Mouse (Mus musculus) ovary, adult 18-20 months (tissue): ENCODE results near the gene Nr4a3.

Experiments
- DNase-seq: peaks from one replicate; pipeline ENCODE4 v3.0.0; 2022; ENCODE audit warnings: low spot score, mixed read lengths

The Nr4a3 gene

DNA sequence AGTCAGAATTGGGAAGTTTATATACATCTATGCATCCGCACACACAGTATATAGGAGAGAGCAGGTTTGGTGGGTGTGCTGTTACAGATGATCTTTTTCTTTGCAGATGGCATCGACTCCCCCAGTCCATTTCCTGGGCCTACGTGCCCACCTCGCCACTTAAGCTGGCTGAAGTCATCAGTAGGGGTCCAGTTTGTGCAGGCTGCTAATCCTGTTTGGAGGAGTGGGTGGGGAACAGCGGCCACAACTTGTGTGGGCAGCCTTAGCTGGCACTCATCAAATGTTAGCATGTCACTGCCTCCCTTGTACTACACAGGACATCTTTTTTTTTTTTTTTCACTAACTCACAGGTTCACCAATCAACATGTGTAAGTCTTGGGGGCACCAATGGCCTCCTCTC is 5.5 kb downstream of the Nr4a3 start:
- DNase-seq, result no peak

- DNase-seq, result no peak
These were observed 6.2 kb downstream of the Nr4a3 start for GRCm38 (mm10) chr4:48051086-48051673.

GRCm38 (mm10) chr4:48051674-48052121 is 6.7 kb downstream of the Nr4a3 start:
- no peak for DNase-seq

DNA sequence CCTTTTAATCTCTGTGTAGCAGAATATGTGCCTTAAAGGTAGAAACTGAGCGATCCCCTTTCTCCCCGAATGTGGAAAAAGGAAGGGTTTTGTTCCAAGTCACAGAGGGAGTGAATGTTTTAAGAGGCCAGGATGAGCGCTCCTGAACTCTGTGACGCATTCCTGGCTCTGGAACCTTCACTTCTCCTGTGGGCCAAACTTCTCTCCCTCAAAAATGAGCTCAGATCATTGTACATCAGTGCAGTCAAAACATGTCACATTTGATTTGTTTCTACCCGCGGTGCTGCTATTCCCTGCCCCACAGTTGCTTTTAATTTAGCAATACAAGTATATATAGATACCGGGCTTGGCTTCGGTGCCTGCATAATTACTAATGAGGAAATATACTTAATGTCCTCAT is 16.8 kb downstream of the Nr4a3 start:
- DNase-seq, result no peak

DNA sequence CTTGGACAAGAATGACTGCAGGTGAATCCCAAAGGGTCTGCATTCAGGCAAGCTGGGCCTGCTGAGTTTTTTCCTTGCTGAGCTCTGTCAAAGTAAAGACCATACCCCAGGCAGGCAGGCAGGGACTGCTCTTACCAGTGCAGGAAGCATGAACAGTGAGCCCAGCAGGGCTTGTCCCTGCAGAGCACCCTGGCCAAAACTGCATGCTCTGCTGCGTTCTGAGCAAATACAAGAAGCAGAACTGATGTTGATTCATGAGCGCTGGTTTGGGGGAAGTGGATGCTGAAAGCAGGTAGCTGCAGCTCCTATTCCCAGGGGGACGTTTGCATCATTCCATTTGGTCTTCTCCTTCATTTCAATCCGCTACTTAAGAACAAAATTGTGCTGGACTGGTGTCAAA is 19.4 kb downstream of the Nr4a3 start:
- DNase-seq, result no peak

- no peak for DNase-seq
These were observed 21.7 kb downstream of the Nr4a3 start for GRCm38 (mm10) chr4:48066676-48067075.

DNA sequence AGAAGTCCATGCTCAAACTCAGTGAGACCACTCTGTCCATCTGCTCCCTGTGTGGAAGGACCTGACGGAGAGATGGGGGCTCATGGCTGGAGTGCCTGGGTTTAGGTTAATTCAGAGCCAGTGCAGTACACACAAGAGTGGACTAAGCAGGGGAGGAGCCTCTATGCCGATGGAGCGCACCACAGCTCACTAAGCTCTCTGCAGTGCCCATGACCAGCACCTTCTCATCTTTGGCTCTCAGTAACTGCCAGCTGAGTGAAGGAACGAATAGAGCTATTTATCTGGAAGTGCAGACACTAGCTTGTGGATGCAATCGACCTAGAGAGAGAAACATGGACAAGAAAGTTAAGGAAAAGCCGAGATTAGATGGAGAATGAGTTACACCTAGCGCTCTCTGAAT is 24.2 kb downstream of the Nr4a3 start:
- no peak for DNase-seq

- no peak for DNase-seq
These were observed 27.1 kb downstream of the Nr4a3 start for GRCm38 (mm10) chr4:48072006-48072405.

DNA sequence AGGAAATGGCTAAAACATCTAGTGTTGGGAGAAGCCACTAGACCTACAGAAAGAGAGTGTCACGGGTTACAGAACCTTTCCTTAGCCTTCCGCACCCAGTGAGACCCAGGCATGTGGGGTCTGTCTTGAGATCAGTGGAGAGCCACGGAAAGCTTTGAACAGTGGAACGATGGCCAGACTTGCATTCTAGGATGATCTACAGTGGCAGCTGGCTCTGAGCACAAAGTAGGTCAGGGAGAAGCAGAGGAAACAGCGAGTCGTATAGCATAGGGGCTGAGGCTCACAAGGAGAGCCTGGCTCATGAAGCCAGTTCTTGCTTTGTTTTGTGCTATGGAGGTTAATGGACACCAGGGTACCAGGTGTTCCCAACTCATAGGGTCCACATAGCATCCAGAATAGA is 28.4 kb downstream of the Nr4a3 start:
- DNase-seq, result no peak

- DNase-seq, result no peak
These were observed 29.7 kb downstream of the Nr4a3 start for GRCm38 (mm10) chr4:48074451-48075240.

- no peak for DNase-seq
These were observed 31.9 kb downstream of the Nr4a3 start for GRCm38 (mm10) chr4:48076693-48077471.

- DNase-seq, result no peak
These were observed 33.3 kb downstream of the Nr4a3 start for GRCm38 (mm10) chr4:48078213-48078612.

DNA sequence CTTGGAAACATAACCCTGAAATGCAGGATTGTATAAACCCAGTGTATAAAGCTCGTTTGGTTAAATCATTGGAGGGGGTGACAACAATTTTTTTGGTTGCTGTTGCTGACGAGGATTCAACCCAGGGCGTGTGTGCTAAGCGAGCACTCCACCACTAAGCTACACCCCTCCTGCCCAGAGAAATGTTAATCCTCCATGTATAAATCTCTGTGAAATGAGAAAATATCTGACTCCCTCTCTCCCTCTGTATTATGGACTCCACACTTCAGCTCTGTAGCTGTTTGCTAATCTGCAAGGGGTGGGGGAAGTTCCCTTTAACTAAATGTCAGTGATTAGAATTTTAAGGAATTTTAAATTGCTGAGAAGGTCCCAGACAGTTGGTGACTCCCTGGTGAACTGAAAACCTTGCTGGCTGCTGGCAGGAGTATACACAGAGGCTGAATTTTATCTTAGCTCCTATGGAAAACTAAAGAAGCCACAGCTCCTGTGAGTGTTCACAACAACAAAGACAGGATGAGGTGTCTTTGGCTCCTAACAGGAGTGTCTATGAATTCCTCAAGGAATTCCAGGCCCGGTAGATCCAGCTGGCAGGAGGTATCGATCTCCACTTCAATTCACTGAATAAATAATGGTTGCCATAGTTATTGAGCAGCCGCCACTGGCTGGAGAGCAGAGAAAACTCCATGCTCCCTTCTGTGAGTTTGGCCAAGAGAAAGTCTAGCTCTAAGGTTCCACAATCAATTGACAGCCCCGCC is 34.5 kb downstream of the Nr4a3 start:
- no peak for DNase-seq

DNA sequence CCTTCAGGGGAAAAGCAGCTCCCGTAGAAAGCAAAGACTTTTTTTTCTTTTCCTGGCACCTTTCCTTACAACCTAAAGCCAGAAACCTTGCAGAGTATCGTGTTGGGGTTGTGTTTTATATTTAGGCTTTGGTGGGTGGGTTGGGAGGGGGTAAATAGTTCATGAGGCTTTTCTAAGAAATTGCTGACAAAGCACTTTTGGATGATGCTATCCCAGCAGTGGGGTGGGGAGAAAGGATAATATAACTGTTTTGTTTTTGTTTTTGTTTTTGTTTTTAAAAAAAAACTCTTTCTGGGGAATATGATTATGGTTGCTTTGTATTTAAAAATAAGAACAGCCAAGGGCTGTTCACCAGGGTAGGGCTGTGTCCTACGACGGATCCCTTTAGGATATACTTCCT is 38.5 kb downstream of the Nr4a3 start:
- no peak for DNase-seq

DNA sequence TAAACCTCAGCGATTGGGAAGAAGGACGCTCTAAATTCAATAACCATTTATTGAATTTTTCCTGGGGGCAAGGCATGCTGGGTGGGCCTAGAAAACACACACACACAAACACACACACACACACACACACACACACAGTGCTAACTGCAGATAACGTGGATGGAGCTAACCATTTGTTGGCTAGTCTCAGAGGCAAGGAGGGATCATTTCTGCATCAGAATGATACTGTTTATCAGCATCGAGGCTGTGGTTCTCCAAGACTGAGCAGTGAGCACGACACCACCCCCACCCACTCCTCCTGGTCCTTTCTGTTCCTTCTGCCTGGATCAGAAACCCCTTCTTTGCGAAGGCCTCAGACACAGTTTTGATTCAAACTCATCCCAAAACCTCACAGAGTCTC is 41.7 kb downstream of the Nr4a3 start:
- no peak for DNase-seq

DNA sequence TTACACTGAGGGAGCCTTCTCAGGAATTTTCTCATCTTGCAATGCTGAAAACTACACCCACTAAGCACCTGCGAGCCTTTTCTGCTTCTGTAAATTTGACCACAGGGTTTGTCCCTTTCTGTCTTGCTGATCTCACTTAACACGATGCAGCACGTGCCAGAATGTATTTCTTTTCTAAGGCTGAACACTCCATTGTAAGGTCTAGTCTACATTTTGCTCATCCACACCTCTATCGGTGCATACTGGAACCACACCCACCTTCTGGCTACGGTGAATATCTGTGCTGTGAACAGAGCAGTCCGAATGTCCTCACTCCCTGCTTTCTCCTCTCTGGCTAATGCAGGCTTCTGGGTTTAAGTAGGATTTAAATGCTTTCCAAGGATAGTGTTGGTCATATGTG is 42.5 kb downstream of the Nr4a3 start:
- DNase-seq, result no peak

GRCm38 (mm10) chr4:48093221-48093620 is 48.3 kb downstream of the Nr4a3 start:
- DNase-seq, result no peak

GRCm38 (mm10) chr4:48100217-48100616 is 55.3 kb downstream of the Nr4a3 start:
- no peak for DNase-seq

- no peak for DNase-seq
These were observed 57.0 kb downstream of the Nr4a3 start for GRCm38 (mm10) chr4:48101981-48102380.

GRCm38 (mm10) chr4:48105387-48105786 is 60.4 kb downstream of the Nr4a3 start:
- no peak for DNase-seq

DNA sequence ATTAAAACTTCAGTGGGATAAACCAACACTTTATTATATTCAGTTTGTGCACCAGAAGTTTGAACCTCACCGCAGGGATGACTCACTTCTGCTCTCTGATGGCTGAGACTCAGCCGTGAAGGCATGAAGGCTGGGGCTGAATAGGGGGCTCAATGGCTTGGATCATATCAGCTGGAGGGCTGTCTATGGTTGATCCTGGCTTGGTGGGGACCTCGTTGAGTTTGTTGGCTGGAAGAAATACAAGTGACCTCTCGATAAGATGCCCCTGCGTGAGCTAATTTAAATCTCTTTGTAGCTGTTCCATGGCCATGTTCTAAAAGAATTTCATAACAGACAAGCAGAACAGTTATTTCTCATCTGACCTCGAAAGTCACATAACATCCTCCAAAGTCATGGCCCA is 62.1 kb downstream of the Nr4a3 start:
- DNase-seq, result no peak

DNA sequence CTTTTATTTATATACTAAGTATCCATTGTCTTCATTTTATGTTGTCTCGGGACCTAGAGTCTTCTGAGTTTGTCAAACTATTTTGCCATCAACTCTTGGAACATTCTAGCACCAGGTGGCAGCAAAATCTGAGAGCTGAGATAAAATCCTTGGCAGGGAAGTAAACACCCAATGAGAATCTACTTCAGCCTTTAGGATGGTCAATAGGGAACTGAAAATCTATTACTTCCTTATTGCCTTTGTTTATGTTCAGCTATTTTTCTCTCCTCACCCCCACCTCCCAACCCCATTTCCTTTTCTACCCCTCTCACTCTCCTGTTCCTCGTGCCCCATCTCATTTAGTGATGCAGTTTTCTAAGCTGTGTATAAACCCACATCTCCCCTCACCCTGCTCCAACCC is 63.6 kb downstream of the Nr4a3 start:
- no peak for DNase-seq
